Mouse (Mus musculus): ENCODE data around the gene Ugdh. TPM values are rescaled to one million over a fixed set of nuclear protein-coding genes. Genes with fewer than 3 reads are reported as not detected.

Gene Ugdh
- polyA plus RNA-seq, 1 experiment = not detected

DNA sequence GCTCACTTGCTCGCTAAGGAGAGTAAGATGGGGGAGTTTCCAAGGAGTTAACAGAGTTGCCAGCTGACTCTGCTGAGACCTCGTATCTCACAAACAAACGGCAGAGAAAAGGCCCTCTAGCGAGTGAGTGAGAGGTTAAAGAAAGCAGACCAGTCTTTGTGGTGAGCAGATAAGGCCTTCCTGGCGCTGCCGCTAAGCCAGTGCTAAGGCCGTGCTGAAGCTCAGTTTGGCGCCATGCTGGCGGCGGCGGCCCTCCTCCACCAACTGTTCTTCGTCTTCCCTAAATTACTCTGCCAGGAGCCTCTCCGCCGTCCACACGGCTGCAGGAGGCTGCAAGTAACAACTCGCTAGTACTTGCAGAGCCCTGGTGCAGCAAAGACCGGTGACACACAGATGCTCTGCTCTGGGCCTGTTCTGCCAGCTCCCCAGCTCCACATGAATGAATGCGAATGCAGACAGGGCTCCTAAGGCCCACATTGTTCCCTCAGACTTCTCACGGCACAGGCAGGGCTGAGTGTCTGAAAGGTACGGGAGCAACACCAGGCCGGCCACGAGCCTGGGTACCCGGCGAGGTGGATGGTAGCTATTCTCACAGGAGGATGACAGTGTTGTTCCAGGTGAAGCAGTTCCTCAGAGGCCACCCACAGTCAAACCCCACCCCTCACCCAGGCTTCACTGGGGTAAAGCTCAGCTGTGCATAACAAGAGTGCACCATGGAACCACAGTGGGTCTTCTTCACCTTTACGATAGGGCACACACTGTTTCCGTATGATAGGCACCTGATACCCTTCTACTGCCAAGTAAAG is 19.9 kb downstream of the Ugdh start:
- 31% methylated on average over 26 of the region's 26 CpGs for WGBS
- H3K4me1 ChIP-seq (ENCODE audit: control insufficient read depth, insufficient read depth, low read length) = peaks cover 20% of the 10 kb centered on the region
- H3K27ac ChIP-seq (ENCODE audit: insufficient read depth, low read depth, low read length) = peak overlapping the region; percentile 54
- no peak overlapping the region for H3K4me3 ChIP-seq (ENCODE audit: insufficient read depth, low read depth, low read length)
- TF ChIP-seq CTCF (IDR thresholded peaks at IDR 0.05; ENCODE audit: insufficient read depth, low read depth, low read length) (0 out of 2 replicates have a peak, but pooled peaks have one; percentile 24), POLR2A (IDR thresholded peaks at IDR 0.05; ENCODE audit: insufficient read depth, low read depth, low read length) (no peak)

DNA sequence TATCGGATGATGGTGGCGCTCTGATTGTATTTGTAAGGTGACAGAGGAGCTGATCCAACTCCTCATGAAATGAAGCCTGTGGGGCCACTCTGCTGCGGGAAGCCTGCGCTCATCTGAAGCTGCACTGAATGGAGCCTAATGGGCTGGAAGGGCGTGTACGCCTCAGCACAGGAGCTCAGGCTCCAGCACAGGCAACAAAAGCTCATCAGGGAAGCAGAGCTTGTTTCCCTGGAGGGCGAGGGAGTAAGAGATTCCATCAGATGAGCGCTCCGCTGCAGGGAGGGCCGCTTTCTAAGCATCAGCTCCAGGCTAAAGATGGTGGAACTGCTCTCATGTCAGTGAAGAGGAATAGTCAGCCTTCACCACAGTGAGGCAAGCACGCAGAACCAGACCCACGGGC is 27.8 kb downstream of the Ugdh start:
- H3K27ac ChIP-seq (ENCODE audit: insufficient read depth, low read depth, low read length) = peak overlapping the region; percentile 61
- TF ChIP-seq POLR2A (IDR thresholded peaks at IDR 0.05; ENCODE audit: insufficient read depth, low read depth, low read length) (no peak), CTCF (IDR thresholded peaks at IDR 0.05; ENCODE audit: insufficient read depth, low read depth, low read length) (no peak)
- H3K4me3 ChIP-seq (ENCODE audit: insufficient read depth, low read depth, low read length) = no peak overlapping the region
- H3K4me1 ChIP-seq (ENCODE audit: control insufficient read depth, insufficient read depth, low read length) = peaks cover 5% of the 10 kb centered on the region; the same call in 1 of the 2 replicates
- 25% methylated on average over 12 of the region's 12 CpGs for WGBS

DNA sequence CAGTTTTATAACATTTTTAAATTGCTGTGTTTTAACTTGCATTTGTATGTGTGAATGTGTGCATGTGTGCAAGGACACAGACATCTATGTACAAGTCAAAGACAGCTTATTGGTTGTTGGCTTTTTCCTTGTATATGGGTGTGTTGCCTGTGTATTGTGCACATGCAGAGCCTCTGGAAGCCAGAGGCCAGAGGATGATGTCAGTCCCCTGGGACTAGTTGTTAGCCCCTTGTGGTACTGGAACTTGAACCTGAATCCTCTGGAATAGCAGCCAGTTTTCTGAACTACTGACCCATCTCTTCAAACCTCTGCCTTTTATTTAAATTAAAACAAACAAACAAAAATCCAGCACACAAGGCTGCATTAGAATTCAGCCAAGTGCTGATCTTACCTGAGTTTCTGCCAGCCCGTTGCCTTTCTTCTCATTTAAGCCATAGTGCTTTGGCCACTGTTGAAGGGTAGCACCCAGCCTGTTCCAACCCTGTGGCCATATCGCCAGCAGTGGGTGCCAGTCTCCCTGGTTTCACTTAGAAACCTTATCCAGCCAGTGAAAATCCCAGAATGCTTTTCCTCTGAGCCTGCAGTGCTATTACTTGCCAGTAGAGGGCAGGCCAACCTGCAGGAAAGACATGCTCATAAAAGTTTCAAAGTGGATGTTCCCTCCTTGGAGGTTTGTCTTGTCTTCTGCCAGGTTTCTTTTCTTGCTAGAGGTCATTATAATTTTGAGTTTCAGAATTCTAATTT is 34.3 kb downstream of the Ugdh start:
- 20% methylated on average over 2 of the region's 2 CpGs for WGBS
- no peak overlapping the region for H3K27ac ChIP-seq (ENCODE audit: insufficient read depth, low read depth, low read length)
- TF ChIP-seq CTCF (IDR thresholded peaks at IDR 0.05; ENCODE audit: insufficient read depth, low read depth, low read length) = peak; percentile 49
- no peak for TF ChIP-seq POLR2A (IDR thresholded peaks at IDR 0.05; ENCODE audit: insufficient read depth, low read depth, low read length)
- no peak overlapping the region for H3K4me3 ChIP-seq (ENCODE audit: insufficient read depth, low read depth, low read length)
- H3K4me1 ChIP-seq (ENCODE audit: control insufficient read depth, insufficient read depth, low read length) = no peaks in the 10 kb centered on the region

DNA sequence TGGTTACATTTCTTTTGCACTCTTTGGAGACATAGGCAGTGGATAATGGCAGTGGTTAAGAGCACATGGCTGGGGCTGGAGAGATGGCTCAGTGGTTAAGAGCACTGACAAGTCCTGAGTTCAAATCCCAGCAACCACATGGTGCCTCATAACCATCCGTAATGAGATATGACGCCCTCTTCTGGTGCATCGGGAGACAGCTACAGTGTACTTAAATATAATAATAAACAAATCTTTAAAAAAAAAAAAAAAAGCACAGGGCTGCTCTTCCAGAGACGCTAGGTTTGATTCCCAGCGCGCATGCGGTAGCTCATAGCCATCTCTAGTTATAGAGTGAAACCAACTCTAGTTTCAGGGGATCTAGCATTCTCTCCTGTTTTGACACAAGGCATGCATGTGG is 41.3 kb downstream of the Ugdh start:
- no peak overlapping the region for H3K4me3 ChIP-seq (ENCODE audit: insufficient read depth, low read depth, low read length)
- WGBS = 93% methylated on average over 7 of the region's 7 CpGs
- peaks cover 4% of the 10 kb centered on the region; the same call in 1 of the 2 replicates for H3K4me1 ChIP-seq (ENCODE audit: control insufficient read depth, insufficient read depth, low read length)
- no peak for TF ChIP-seq POLR2A (IDR thresholded peaks at IDR 0.05; ENCODE audit: insufficient read depth, low read depth, low read length)
- TF ChIP-seq CTCF (IDR thresholded peaks at IDR 0.05; ENCODE audit: insufficient read depth, low read depth, low read length) = no peak
- no peak overlapping the region for H3K27ac ChIP-seq (ENCODE audit: insufficient read depth, low read depth, low read length)

DNA sequence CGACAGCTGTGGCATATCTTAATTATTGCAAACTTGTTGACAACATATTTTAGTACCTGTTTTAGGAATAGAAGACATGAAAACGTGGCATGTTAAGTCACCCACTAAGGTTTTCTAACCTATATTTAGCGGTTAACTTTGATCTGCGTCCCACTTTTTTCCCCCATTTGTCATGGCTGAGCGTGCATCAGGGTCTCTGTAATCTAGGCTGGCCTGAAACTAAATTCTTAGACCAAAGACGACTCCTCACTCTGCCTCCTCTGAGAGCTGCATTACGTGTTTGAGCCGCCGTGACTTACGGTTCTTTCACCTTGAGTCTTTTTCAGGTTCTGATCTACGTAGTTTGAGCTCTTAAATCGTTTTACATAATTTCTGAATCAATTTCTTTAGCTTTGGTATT is 44.0 kb downstream of the Ugdh start:
- 2% methylated on average over 12 of the region's 12 CpGs for whole genome bisulfite sequencing
- no peak overlapping the region for H3K27ac ChIP-seq (ENCODE audit: insufficient read depth, low read depth, low read length)
- H3K4me1 ChIP-seq (ENCODE audit: control insufficient read depth, insufficient read depth, low read length) = peaks cover 8% of the 10 kb centered on the region; the same call in 1 of the 2 replicates
- peak overlapping the region; percentile 59 for H3K4me3 ChIP-seq (ENCODE audit: insufficient read depth, low read depth, low read length)
- TF ChIP-seq POLR2A (IDR thresholded peaks at IDR 0.05; ENCODE audit: insufficient read depth, low read depth, low read length) (no peak), CTCF (IDR thresholded peaks at IDR 0.05; ENCODE audit: insufficient read depth, low read depth, low read length) (no peak)

DNA sequence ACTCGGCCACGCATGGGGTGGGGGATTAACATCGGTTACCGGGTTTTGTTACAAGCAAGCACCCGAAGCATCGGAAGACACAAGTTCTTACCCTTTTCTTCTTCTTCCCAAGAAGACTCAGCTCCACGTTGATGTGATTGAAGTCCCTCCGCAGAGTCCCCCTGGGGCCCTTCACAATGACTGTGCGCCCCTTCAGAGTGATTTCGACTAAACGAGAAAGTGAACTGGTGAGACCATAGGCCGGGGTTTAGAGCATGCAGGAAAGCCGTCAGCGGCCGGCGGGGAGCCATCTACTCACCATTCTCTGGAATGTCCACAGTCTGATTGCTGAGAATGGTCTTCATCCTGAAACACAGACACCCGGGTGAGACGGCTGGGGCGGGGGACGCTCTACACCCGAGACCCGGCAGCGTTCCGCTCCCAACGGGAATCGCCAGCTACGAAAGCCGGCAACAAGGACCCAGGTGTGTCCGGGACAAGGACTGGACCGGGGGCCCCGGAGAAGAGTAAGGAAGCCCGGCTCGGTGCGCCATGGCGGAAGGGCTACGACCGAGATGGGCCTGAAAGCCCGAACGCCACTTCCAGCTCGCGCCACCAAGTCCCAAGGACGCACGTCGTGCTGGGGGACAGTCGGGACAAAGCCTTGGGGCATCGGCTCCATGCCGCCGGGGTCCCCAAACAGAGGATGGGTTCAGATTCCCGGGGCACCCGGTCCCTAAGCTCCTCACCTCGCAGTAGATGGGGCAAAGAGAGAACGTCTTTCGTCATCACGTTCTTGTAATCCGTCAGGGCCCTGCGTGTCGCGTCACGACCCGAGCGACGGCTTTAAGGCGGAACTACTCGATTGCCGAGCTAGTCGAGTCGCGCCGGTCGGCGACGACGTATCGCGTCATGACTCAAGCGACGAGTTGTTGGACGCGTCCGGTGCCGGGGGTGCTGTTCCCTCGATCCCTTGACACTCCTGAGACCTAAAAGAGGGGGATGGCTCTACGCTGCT is 44.8 kb downstream of the Ugdh start, which contains the start of the genes Rpl9 and Lias:
Gene Rpl9 (minus strand): TSS at position 797 of the 997 bp plus-strand sequence.
Gene Lias (plus strand): TSS at position 850 of the 997 bp plus-strand sequence.
- TF ChIP-seq CTCF (IDR thresholded peaks at IDR 0.05; ENCODE audit: insufficient read depth, low read depth, low read length) (no peak), POLR2A (IDR thresholded peaks at IDR 0.05; ENCODE audit: insufficient read depth, low read depth, low read length) (peak; percentile 94)
- Histone ChIP-seq H3K4me3 (ENCODE audit: insufficient read depth, low read depth, low read length) (peak within 1 kb of the TSS; percentile 66), H3K27ac (ENCODE audit: insufficient read depth, low read depth, low read length) (peak within 1 kb of the TSS; percentile 91), H3K4me1 (ENCODE audit: control insufficient read depth, insufficient read depth, low read length) (peaks cover 8% of the 10 kb centered on the region; the same call in 1 of the 2 replicates)
- WGBS = under 1% methylated on average over 83 of the region's 83 CpGs

DNA sequence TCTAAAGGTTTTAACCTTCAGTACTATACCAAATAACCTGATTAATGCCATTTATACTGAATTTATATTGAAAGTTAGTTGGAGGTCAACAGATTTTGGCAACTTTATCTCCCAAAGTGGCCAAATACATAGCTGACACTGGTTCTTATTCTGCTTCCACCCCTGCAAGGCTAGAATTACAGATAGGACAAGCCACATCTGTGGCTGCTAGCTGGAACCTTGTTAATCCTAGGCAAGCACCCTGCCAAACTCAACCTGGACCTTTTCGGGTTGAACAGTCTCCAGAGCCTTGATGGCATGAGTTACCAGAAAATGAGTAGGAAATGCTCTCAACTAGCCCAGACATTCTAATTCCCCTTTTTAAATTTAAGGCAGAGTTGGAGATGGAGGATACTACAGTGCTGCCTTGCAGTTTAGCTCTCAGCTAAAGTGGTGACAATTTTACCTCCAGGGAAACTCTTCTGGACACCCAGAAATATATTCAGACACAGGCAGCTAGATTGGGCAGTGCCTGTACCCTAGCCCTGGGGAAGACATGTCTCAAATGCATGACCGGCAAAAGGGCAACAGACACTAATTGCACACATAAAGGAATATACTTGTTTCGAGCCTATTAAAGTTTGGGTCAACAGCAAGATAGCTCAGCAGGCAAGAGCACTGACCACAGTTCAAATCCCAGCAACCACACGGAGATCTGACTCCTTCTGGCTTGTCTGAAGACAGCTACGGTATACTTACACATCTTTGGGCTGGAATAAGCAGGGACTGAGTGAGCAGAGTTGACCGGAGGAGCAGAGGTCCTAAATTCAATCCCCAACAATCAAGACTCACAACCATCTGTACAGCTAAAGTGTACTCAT is 48.5 kb downstream of the Ugdh start:
- 80% methylated on average over 6 of the region's 6 CpGs for WGBS
- H3K4me1 ChIP-seq (ENCODE audit: control insufficient read depth, insufficient read depth, low read length) = peaks cover 8% of the 10 kb centered on the region; the same call in 1 of the 2 replicates
- TF ChIP-seq CTCF (IDR thresholded peaks at IDR 0.05; ENCODE audit: insufficient read depth, low read depth, low read length) = no peak
- TF ChIP-seq POLR2A (IDR thresholded peaks at IDR 0.05; ENCODE audit: insufficient read depth, low read depth, low read length) = no peak
- H3K4me3 ChIP-seq (ENCODE audit: insufficient read depth, low read depth, low read length) = no peak overlapping the region
- no peak overlapping the region for H3K27ac ChIP-seq (ENCODE audit: insufficient read depth, low read depth, low read length)
